21 mouse cellular contexts compared by ENCODE assay signal in the genomic region with DNA sequence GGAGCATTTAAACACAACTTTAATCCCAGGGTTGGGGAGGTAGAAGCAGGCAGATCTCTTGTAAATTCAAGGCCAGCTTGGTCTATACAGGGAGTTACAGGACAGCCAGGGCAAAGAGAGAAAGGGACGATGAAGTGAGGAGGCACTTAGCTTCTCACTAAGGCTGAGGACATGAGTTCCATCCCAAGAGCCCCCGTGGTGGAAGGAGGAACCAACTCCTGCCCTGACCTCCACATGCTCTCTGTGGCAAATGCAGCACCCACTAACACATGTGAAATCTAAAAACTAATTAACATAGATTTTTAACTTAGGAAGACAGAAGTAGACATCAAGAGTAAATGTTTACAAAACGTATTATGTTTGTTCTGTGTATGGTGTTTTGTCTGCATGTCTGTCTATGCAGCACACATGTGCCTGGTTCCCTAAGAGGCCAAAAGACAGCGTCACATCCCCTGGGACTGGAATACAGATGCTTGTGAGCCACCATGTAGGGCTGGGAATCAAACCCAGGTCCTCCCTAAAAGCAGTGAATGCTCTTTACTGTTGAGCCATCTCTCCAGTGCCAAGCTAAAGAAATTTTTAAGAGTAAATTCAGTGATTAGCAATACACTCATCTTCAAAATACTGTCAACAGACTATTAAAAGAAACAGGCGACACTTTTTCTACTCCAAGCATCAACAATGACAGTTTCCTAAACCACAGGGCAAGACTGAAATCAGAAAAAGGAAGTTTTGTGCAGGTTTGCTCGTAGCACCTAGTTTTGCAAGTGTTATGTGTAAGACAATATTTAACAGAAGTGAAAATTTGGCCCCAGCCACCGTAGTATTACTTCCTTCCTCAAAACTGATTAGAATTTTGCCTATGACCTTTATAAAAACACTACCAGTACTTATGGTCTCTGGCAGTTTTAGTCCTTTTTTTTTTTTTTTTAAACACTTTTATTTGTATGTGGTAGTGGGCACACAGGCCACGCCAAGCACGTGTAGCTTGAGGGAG. TPM values are rescaled to one million over a fixed set of nuclear protein-coding genes. Genes with fewer than 3 reads are reported as not detected.
A peak's percentile ranks its signal among the peaks of the same experiment; 100 is the strongest.
DNase-seq lines count a peak whose midpoint lies in the region; ATAC-seq and TF ChIP-seq lines count a peak whose summit lies in the region.
"Had no signal": no experiment of that assay in that cellular context is flagged by ENCODE, and none has a peak within 500 bp of the region (broad histone marks: within the 10 kb centered on the region; RNA-seq: fewer than 3 reads in every experiment).

No protein-coding gene starts in this region.

- H3K36me3 ChIP-seq in kidney, adult 2 months (ENCODE audit: control insufficient read depth, insufficient read depth, low read length): peaks cover 2% of the 10 kb centered on the region; the same call in 1 of the 2 replicates
- peaks cover 57% of the 10 kb centered on the region for H3K36me3 ChIP-seq in kidney, embryonic 14.5 days (ENCODE audit: control insufficient read depth, insufficient read depth, low read length)
- H3K36me3 ChIP-seq in macrophage (ENCODE audit: inconsistent target): 0 out of 2 replicates have a peak, but pooled peaks cover 6% of the 10 kb centered on the region
- H3K36me3 ChIP-seq in forebrain, postnatal 0 days (ENCODE audit: insufficient read depth): peaks cover 26% of the 10 kb centered on the region

- H3K4me1 ChIP-seq in kidney, adult 2 months (ENCODE audit: control insufficient read depth, insufficient read depth, low read length): peaks cover 15% of the 10 kb centered on the region; the same call in 1 of the 2 replicates
- H3K4me1 ChIP-seq in kidney, embryonic 14.5 days (ENCODE audit: control insufficient read depth, insufficient read depth, low read length): peaks cover 15% of the 10 kb centered on the region
- peaks cover 15% of the 10 kb centered on the region for H3K4me1 ChIP-seq in forebrain, postnatal 0 days (ENCODE audit: insufficient read depth)

- no peak for TF ChIP-seq POLR2A in kidney, adult 2 months (IDR thresholded peaks at IDR 0.05; ENCODE audit: low read depth, low read length)

- no peak overlapping the region for H3K27ac ChIP-seq in kidney, adult 2 months (ENCODE audit: insufficient read depth, low read depth, low read length)
- no peak overlapping the region for H3K27ac ChIP-seq in kidney, embryonic 14.5 days (ENCODE audit: low read depth, low read length)
- peak overlapping the region; percentile 52 for H3K27ac ChIP-seq in macrophage
- H3K27ac ChIP-seq in forebrain, postnatal 0 days (ENCODE audit: low read depth, low read length): no peak overlapping the region
- H3K27ac ChIP-seq: embryonic facial prominence, embryonic 10.5 days; hindbrain, embryonic 14.5 days; limb, embryonic 10.5 days; lung, embryonic 15.5 days; midbrain, embryonic 13.5 days; stomach, postnatal 0 days had no signal

- no peak overlapping the region for H3K4me3 ChIP-seq in kidney, adult 2 months (ENCODE audit: insufficient read depth, low read depth, low read length)
- no peak overlapping the region for H3K4me3 ChIP-seq in kidney, embryonic 14.5 days (ENCODE audit: low read length)
- H3K4me3 ChIP-seq in macrophage (ENCODE audit: inconsistent target): no peak overlapping the region
- H3K4me3 ChIP-seq in forebrain, postnatal 0 days (ENCODE audit: low read depth, low read length): no peak overlapping the region
- H3K4me3 ChIP-seq: embryonic facial prominence, embryonic 10.5 days; limb, embryonic 10.5 days; lung, embryonic 15.5 days; midbrain, embryonic 13.5 days had no signal

- no peak overlapping the region for H3K9ac ChIP-seq in kidney, embryonic 14.5 days (ENCODE audit: low read depth, low read length)
- no peak overlapping the region for H3K9ac ChIP-seq in forebrain, postnatal 0 days
- H3K9ac ChIP-seq: hindbrain, embryonic 14.5 days; lung, embryonic 15.5 days; midbrain, embryonic 13.5 days had no signal

- 85% methylated on average over 9 of the region's 9 CpGs for WGBS in kidney, adult 2 months
- WGBS in kidney, embryonic 14.5 days: 94% methylated on average over 9 of the region's 9 CpGs
- 14% methylated on average over 9 of the region's 9 CpGs for WGBS in macrophage (ENCODE audit: missing documents)
- WGBS in forebrain, postnatal 0 days: 94% methylated on average over 9 of the region's 9 CpGs

- peak; percentile 23 for DNase-seq in kidney, adult 2 months
- peak; percentile 26 for DNase-seq in testis, postnatal 10 days (ENCODE audit: low spot score)
- DNase-seq in testis, postnatal 14 days (ENCODE audit: low spot score): no peak
- no peak for DNase-seq in c-Kit-positive CD71-positive TER-119-positive erythroid progenitor cells, embryonic 14.5 days (ENCODE audit: low spot score)
- DNase-seq in forebrain, postnatal 0 days: no peak
- DNase-seq: adrenal gland, adult 2 months; cerebellum, postnatal 14 days; heart, postnatal 10 days; layer of hippocampus, postnatal 36 days; right cerebral cortex, postnatal 4 days; thymus, postnatal 36 days had no signal

- no peak for TF ChIP-seq CTCF in kidney, adult 2 months (conservative IDR thresholded peaks at IDR 0.05; ENCODE audit: insufficient read depth, insufficient read length, low read depth, low read length)
- TF ChIP-seq CTCF in forebrain, postnatal 0 days (IDR thresholded peaks at IDR 0.05; ENCODE audit: low read depth): no peak

- H3K9me3 ChIP-seq in kidney, embryonic 14.5 days (ENCODE audit: control insufficient read depth, low read length): no peaks in the 10 kb centered on the region
- H3K9me3 ChIP-seq in forebrain, postnatal 0 days (ENCODE audit: low read length): no peaks in the 10 kb centered on the region
- H3K9me3 ChIP-seq: embryonic facial prominence, embryonic 10.5 days; limb, embryonic 10.5 days; lung, embryonic 15.5 days; midbrain, embryonic 13.5 days had no signal

- ATAC-seq in kidney, embryonic 14.5 days (ENCODE audit: low FRiP score, low TSS enrichment): no peak
- no peak for ATAC-seq in CD4-positive, CD25-positive, alpha-beta regulatory T cell, adult 4 months
- ATAC-seq in forebrain, postnatal 0 days: no peak
- ATAC-seq: intestine, embryonic 16.5 days; midbrain, embryonic 13.5 days had no signal

- peaks cover 78% of the 10 kb centered on the region for H3K79me2 ChIP-seq in macrophage (ENCODE audit: inconsistent target)

- no peaks in the 10 kb centered on the region for H3K27me3 ChIP-seq in kidney, adult 2 months (replicated peaks; ENCODE audit: control insufficient read depth, insufficient read depth, low read length)
- H3K27me3 ChIP-seq in kidney, embryonic 14.5 days (ENCODE audit: control insufficient read depth, insufficient read depth, low read length): no peaks in the 10 kb centered on the region
- no peaks in the 10 kb centered on the region for H3K27me3 ChIP-seq in forebrain, postnatal 0 days (ENCODE audit: insufficient read depth, low read length)
- H3K27me3 ChIP-seq: lung, embryonic 15.5 days; midbrain, embryonic 13.5 days had no signal

- H3K4me2 ChIP-seq in kidney, embryonic 14.5 days (replicated peaks; ENCODE audit: low read depth, low read length): no peak overlapping the region
- H3K4me2 ChIP-seq in forebrain, postnatal 0 days (ENCODE audit: low read depth): no peak overlapping the region
- H3K4me2 ChIP-seq: hindbrain, embryonic 14.5 days; lung, embryonic 15.5 days; midbrain, embryonic 13.5 days had no signal

RNA-seq across cellular contexts. Expression of a gene that starts 3.8 kb away (rescaled TPM):
- polyA plus RNA-seq in kidney, adult 2 months (2012; rRNA removed): 26.3 and 30.9 TPM in 2 replicates
- 36.6 and 53.0 TPM in 2 replicates for polyA plus RNA-seq in kidney, embryonic 14.5 days (2014; fragmentation: Nextera tagmentation; extraction: Ambion mirVana)
- 10 to 100 TPM; 14.9 to 33.9 (median 25.7) TPM for total RNA-seq in macrophage (2018; cell fraction: chromatin; rRNA removed)
- 10 to 100 TPM; 34.0 to 51.3 (median 43.6) TPM for total RNA-seq in macrophage (2018; cell fraction: cytosol; rRNA removed)
- 10 to 100 TPM; 28.3 to 39.3 (median 33.8) TPM for total RNA-seq in macrophage (2018; cell fraction: nucleus; rRNA removed)
- 21.0 to 43.0 TPM (median 38.5 TPM) in 3 replicates for polyA plus RNA-seq in macrophage (2018)
- 10 to 100 TPM; 27.5 to 30.8 TPM for polyA plus RNA-seq in CD4-positive, CD25-positive, alpha-beta regulatory T cell, adult 4 months (2017; shearing (Covaris generic))
- total RNA-seq in forebrain, postnatal 0 days (2014; rRNA removed): 60.7 and 63.3 TPM in 2 replicates
- 49.9 and 57.3 TPM in 2 replicates for polyA plus RNA-seq in forebrain, postnatal 0 days (2015; fragmentation: Nextera tagmentation; extraction: Ambion mirVana)

RNA-seq across cellular contexts. Expression of a gene that starts 35.9 kb away (rescaled TPM):
- polyA plus RNA-seq in kidney, adult 2 months (2012; rRNA removed): 38.9 and 39.3 TPM in 2 replicates
- 37.2 and 65.5 TPM in 2 replicates for polyA plus RNA-seq in kidney, embryonic 14.5 days (2014; fragmentation: Nextera tagmentation; extraction: Ambion mirVana)
- total RNA-seq in macrophage (2018; cell fraction: chromatin; rRNA removed): 10 to 100 TPM; 20.1 to 57.7 (median 31.3) TPM
- 10 to 100 TPM; 22.0 to 30.5 (median 26.3) TPM for total RNA-seq in macrophage (2018; cell fraction: cytosol; rRNA removed)
- total RNA-seq in macrophage (2018; cell fraction: nucleus; rRNA removed): 10 to 100 TPM; 16.2 to 39.3 (median 24.3) TPM
- 22.7 to 69.9 TPM (median 33.5 TPM) in 3 replicates for polyA plus RNA-seq in macrophage (2018)
- polyA plus RNA-seq in CD4-positive, CD25-positive, alpha-beta regulatory T cell, adult 4 months (2017; shearing (Covaris generic)): 10 to 100 TPM; 16.0 to 19.6 TPM
- 15.3 and 16.1 TPM in 2 replicates for total RNA-seq in forebrain, postnatal 0 days (2014; rRNA removed)
- polyA plus RNA-seq in forebrain, postnatal 0 days (2015; fragmentation: Nextera tagmentation; extraction: Ambion mirVana): 29.3 and 37.3 TPM in 2 replicates

RNA-seq across cellular contexts. Expression of a gene that starts 37.9 kb away (rescaled TPM):
- 38.8 and 40.4 TPM in 2 replicates for polyA plus RNA-seq in kidney, adult 2 months (2012; rRNA removed)
- polyA plus RNA-seq in kidney, embryonic 14.5 days (2014; fragmentation: Nextera tagmentation; extraction: Ambion mirVana): 39.7 and 59.5 TPM in 2 replicates
- total RNA-seq in macrophage (2018; cell fraction: chromatin; rRNA removed): 100 to 1,000 TPM in 4 of 26 experiments, 10 to 100 TPM in 22; 36.1 to 127 (median 71.9) TPM
- 10 to 100 TPM; 50.5 to 65.0 (median 60.0) TPM for total RNA-seq in macrophage (2018; cell fraction: cytosol; rRNA removed)
- 10 to 100 TPM; 33.3 to 96.1 (median 47.0) TPM for total RNA-seq in macrophage (2018; cell fraction: nucleus; rRNA removed)
- 39.6 to 73.7 TPM (median 49.5 TPM) in 3 replicates for polyA plus RNA-seq in macrophage (2018)
- 10 to 100 TPM; 36.3 to 40.4 TPM for polyA plus RNA-seq in CD4-positive, CD25-positive, alpha-beta regulatory T cell, adult 4 months (2017; shearing (Covaris generic))
- 38.2 and 50.3 TPM in 2 replicates for total RNA-seq in forebrain, postnatal 0 days (2014; rRNA removed)
- 52.7 and 59.3 TPM in 2 replicates for polyA plus RNA-seq in forebrain, postnatal 0 days (2015; fragmentation: Nextera tagmentation; extraction: Ambion mirVana)

Comparison
In these comparisons a context has a peak if more than half of its experiments do, and no peak if none do; other contexts are left out.
1. DNase-seq: peak in kidney, adult 2 months (single experiment) and testis, postnatal 10 days (single experiment); none in testis, postnatal 14 days (single experiment), c-Kit-positive CD71-positive TER-119-positive erythroid progenitor cells, embryonic 14.5 days (single experiment) and forebrain, postnatal 0 days (single experiment).